14 mouse cellular contexts compared by ENCODE assay signal in the genomic region with DNA sequence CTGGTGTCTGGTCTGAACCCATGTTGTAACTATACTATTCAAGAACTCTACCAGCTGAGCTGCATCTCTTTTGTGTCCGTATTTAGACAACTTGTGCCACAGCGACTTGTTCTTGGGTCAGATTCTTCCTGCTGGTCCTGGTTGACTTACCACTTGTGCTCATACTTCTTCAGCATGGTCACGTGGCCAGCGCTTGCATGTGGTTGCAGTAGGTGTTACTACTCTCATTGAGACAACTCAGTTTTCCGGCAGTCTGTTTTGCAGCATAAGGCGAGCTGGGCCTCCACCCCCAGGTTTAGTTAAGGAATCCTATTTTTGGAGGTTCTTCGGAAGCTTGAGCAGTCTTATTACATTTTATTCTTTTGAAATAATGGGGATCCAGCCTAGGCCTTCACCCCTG. TPM values are rescaled to one million over a fixed set of nuclear protein-coding genes. Genes with fewer than 3 reads are reported as not detected.
DNase-seq lines count a peak whose midpoint lies in the region; ATAC-seq lines count a peak whose summit lies in the region.
"Had no signal": no experiment of that assay in that cellular context is flagged by ENCODE, and none has a peak within 500 bp of the region (broad histone marks: within the 10 kb centered on the region; RNA-seq: fewer than 3 reads in every experiment).

No protein-coding gene starts in this region.

- peak; percentile 30 to 34 for DNase-seq in cerebellum, postnatal 25 days
- no peak for DNase-seq in cerebellum, adult 11 months
- DNase-seq in B cell, adult 2 months, result peak; percentile 63 to 66
- peak; percentile 34 to 35 for DNase-seq in frontal cortex, postnatal 25 days (ENCODE audit: low spot score in 2 of 2)
- DNase-seq in natural killer cell, adult 2 months (ENCODE audit: low spot score in 2 of 2), result peak; percentile 27 to 57
- no peak for DNase-seq in kidney, postnatal 4 days
- no peak for DNase-seq in kidney, adult 11 months
- DNase-seq: adrenal gland, postnatal 36 days; heart, postnatal 36 days; liver; midbrain, embryonic 14.5 days had no signal

- WGBS in midbrain, embryonic 16.5 days, result 95% methylated on average over 7 of the region's 7 CpGs

- H3K27me3 ChIP-seq in midbrain, embryonic 16.5 days (ENCODE audit: control insufficient read depth, insufficient read depth, low read depth, low read length), result no peaks in the 10 kb centered on the region
- H3K27me3 ChIP-seq: neural tube, embryonic 13.5 days had no signal

- H3K9me3 ChIP-seq in midbrain, embryonic 16.5 days (replicated peaks; ENCODE audit: control insufficient read depth, low read length, poor library complexity, severe bottlenecking), result no peaks in the 10 kb centered on the region
- H3K9me3 ChIP-seq: neural tube, embryonic 13.5 days had no signal

- H3K4me1 ChIP-seq in midbrain, embryonic 16.5 days (ENCODE audit: control insufficient read depth, insufficient read depth, low read length), result no peaks in the 10 kb centered on the region
- H3K4me1 ChIP-seq: neural tube, embryonic 13.5 days had no signal

- H3K36me3 ChIP-seq in midbrain, embryonic 16.5 days (ENCODE audit: control insufficient read depth, insufficient read depth, low read length), result peaks cover 30% of the 10 kb centered on the region

- no peak for ATAC-seq in midbrain, embryonic 16.5 days
- ATAC-seq: forebrain, embryonic 16.5 days had no signal

- no peak overlapping the region for H3K4me2 ChIP-seq in midbrain, embryonic 16.5 days (ENCODE audit: low read length)
- H3K4me2 ChIP-seq: neural tube, embryonic 13.5 days had no signal

- H3K9ac ChIP-seq in midbrain, embryonic 16.5 days (ENCODE audit: low read depth, low read length), result no peak overlapping the region
- H3K9ac ChIP-seq: neural tube, embryonic 13.5 days had no signal

- H3K27ac ChIP-seq in midbrain, embryonic 16.5 days (ENCODE audit: low read length), result no peak overlapping the region
- H3K27ac ChIP-seq: neural tube, embryonic 13.5 days had no signal

- no peak overlapping the region for H3K4me3 ChIP-seq in midbrain, embryonic 16.5 days (ENCODE audit: low read depth, low read length)
- H3K4me3 ChIP-seq: neural tube, embryonic 13.5 days had no signal

RNA-seq across cellular contexts. Expression of a gene that starts 10.8 kb away (rescaled TPM):
- polyA plus RNA-seq in midbrain, embryonic 16.5 days (2015; fragmentation: Nextera tagmentation; extraction: Ambion mirVana), result 469 and 489 TPM in 2 replicates

RNA-seq across cellular contexts. Expression of a gene that starts 17.6 kb away (rescaled TPM):
- 20.9 and 22.4 TPM in 2 replicates for polyA plus RNA-seq in midbrain, embryonic 16.5 days (2015; fragmentation: Nextera tagmentation; extraction: Ambion mirVana)

RNA-seq across cellular contexts. Expression of a gene that starts 40.8 kb away (rescaled TPM):
- polyA plus RNA-seq in midbrain, embryonic 16.5 days (2015; fragmentation: Nextera tagmentation; extraction: Ambion mirVana), result 8.0 and 9.2 TPM in 2 replicates

RNA-seq across cellular contexts. Expression of a gene that starts 41.1 kb away (rescaled TPM):
- 2.7 and 4.1 TPM in 2 replicates for polyA plus RNA-seq in midbrain, embryonic 16.5 days (2015; fragmentation: Nextera tagmentation; extraction: Ambion mirVana)

RNA-seq across cellular contexts. Expression of a gene that starts 59.8 kb away (rescaled TPM):
- polyA plus RNA-seq in midbrain, embryonic 16.5 days (2015; fragmentation: Nextera tagmentation; extraction: Ambion mirVana), result 162 TPM in 2 replicates

Comparison
In these comparisons a context has a peak if more than half of its experiments do, and no peak if none do; other contexts are left out.
1. DNase-seq: peak in cerebellum, postnatal 25 days (2 of 2), B cell, adult 2 months (2 of 2), frontal cortex, postnatal 25 days (2 of 2) and natural killer cell, adult 2 months (2 of 2); none in cerebellum, adult 11 months (single experiment), kidney, postnatal 4 days (0 of 2) and kidney, adult 11 months (single experiment).